17 mouse cellular contexts compared by ENCODE assay signal in the genomic region with DNA sequence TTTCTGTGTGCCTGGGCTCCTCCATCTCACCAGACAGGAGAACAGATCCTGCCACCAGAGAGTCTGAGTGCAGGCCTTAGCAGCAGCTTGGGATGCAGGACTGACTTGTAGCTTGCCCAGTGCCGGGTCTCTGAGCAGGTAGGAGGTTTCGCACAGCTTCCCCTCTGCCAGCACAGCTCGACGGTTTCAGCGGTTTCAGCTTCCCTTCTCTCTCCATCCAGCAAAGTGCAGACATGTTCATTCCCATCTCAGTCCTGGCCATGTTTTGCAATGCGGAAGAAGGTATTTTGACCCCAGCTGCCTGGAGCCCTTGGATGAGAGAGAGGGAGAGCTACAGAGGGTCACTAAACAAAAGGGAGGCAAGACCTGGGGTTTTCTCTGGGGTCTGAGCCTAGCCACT. TPM values are rescaled to one million over a fixed set of nuclear protein-coding genes. Genes with fewer than 3 reads are reported as not detected.
DNase-seq lines count a peak whose midpoint lies in the region; ATAC-seq and TF ChIP-seq lines count a peak whose summit lies in the region.
"Had no signal": no experiment of that assay in that cellular context is flagged by ENCODE, and none has a peak within 500 bp of the region (broad histone marks: within the 10 kb centered on the region; RNA-seq: fewer than 3 reads in every experiment).

No protein-coding gene starts in this region.

- no peaks in the 10 kb centered on the region for H3K27me3 ChIP-seq in heart, embryonic 10.5 days (ENCODE audit: insufficient read depth, poor library complexity, severe bottlenecking)
- H3K27me3 ChIP-seq in midbrain, embryonic 10.5 days (ENCODE audit: low read depth, poor library complexity, severe bottlenecking): no peaks in the 10 kb centered on the region
- no peaks in the 10 kb centered on the region for H3K27me3 ChIP-seq in midbrain, embryonic 14.5 days (ENCODE audit: control insufficient read depth, insufficient read depth, low read length)
- H3K27me3 ChIP-seq in intestine, postnatal 0 days (replicated peaks; ENCODE audit: control insufficient read depth, insufficient read depth, low read length): no peaks in the 10 kb centered on the region
- H3K27me3 ChIP-seq in stomach, postnatal 0 days (ENCODE audit: control insufficient read depth, insufficient read depth, low read length): no peaks in the 10 kb centered on the region
- H3K27me3 ChIP-seq: embryonic facial prominence, embryonic 15.5 days; forebrain, embryonic 13.5 days; liver, embryonic 15.5 days; midbrain, embryonic 12.5 days had no signal

- no peaks in the 10 kb centered on the region for H3K36me3 ChIP-seq in heart, embryonic 10.5 days
- no peaks in the 10 kb centered on the region for H3K36me3 ChIP-seq in midbrain, embryonic 10.5 days
- H3K36me3 ChIP-seq in midbrain, embryonic 14.5 days (ENCODE audit: control insufficient read depth, insufficient read depth, low read length): no peaks in the 10 kb centered on the region
- H3K36me3 ChIP-seq in intestine, postnatal 0 days (ENCODE audit: control insufficient read depth, insufficient read depth): peaks cover 16% of the 10 kb centered on the region
- H3K36me3 ChIP-seq in stomach, postnatal 0 days (ENCODE audit: control insufficient read depth, insufficient read depth, low read length): 0 out of 2 replicates have a peak, but pooled peaks cover 3% of the 10 kb centered on the region
- H3K36me3 ChIP-seq: embryonic facial prominence, embryonic 15.5 days; midbrain, embryonic 12.5 days had no signal

- H3K4me1 ChIP-seq in heart, embryonic 10.5 days: peaks cover 12% of the 10 kb centered on the region
- peaks cover 9% of the 10 kb centered on the region for H3K4me1 ChIP-seq in midbrain, embryonic 10.5 days
- no peaks in the 10 kb centered on the region for H3K4me1 ChIP-seq in midbrain, embryonic 14.5 days (ENCODE audit: control insufficient read depth, insufficient read depth, low read length)
- no peaks in the 10 kb centered on the region for H3K4me1 ChIP-seq in intestine, postnatal 0 days (replicated peaks; ENCODE audit: control insufficient read depth, insufficient read depth, low read length)
- H3K4me1 ChIP-seq in stomach, postnatal 0 days (replicated peaks; ENCODE audit: control insufficient read depth, insufficient read depth): no peaks in the 10 kb centered on the region
- H3K4me1 ChIP-seq: forebrain, embryonic 13.5 days; midbrain, embryonic 12.5 days had no signal

- H3K4me2 ChIP-seq in midbrain, embryonic 14.5 days (ENCODE audit: low read length): no peak overlapping the region
- no peak overlapping the region for H3K4me2 ChIP-seq in intestine, postnatal 0 days (replicated peaks; ENCODE audit: low read depth)
- no peak overlapping the region for H3K4me2 ChIP-seq in stomach, postnatal 0 days (replicated peaks; ENCODE audit: low read depth)
- H3K4me2 ChIP-seq: embryonic facial prominence, embryonic 15.5 days; forebrain, embryonic 13.5 days; liver, embryonic 15.5 days; midbrain, embryonic 12.5 days had no signal

- ATAC-seq in midbrain, embryonic 14.5 days (ENCODE audit: low FRiP score, low TSS enrichment): no peak
- no peak for ATAC-seq in intestine, postnatal 0 days
- no peak for ATAC-seq in stomach, postnatal 0 days (ENCODE audit: low FRiP score, low TSS enrichment)
- ATAC-seq: forebrain, embryonic 13.5 days had no signal

- no peak for TF ChIP-seq EP300 in stomach, postnatal 0 days (optimal IDR thresholded peaks at IDR 0.05)

- peak overlapping the region; percentile 37; the same call in 1 of the 2 replicates for H3K27ac ChIP-seq in heart, embryonic 10.5 days
- H3K27ac ChIP-seq in midbrain, embryonic 10.5 days (replicated peaks): peak overlapping the region; percentile 38
- H3K27ac ChIP-seq in midbrain, embryonic 14.5 days (replicated peaks; ENCODE audit: low read depth, low read length): no peak overlapping the region
- H3K27ac ChIP-seq in intestine, postnatal 0 days (ENCODE audit: low read depth, low read length): peak overlapping the region; percentile 15; the same call in 1 of the 2 replicates
- peak overlapping the region; percentile 59; the same call in 1 of the 2 replicates for H3K27ac ChIP-seq in stomach, postnatal 0 days (replicated peaks)
- H3K27ac ChIP-seq: embryonic facial prominence, embryonic 15.5 days; forebrain, embryonic 13.5 days; heart, adult 2 months; liver, embryonic 15.5 days; midbrain, embryonic 12.5 days had no signal

- DNase-seq in heart, embryonic 10.5 days (ENCODE audit: low spot score): no peak
- DNase-seq in heart, adult 18-20 months: no peak
- no peak for DNase-seq in midbrain, embryonic 10.5 days (ENCODE audit: low spot score)
- DNase-seq in midbrain, embryonic 14.5 days: no peak
- DNase-seq in stomach, postnatal 0 days (ENCODE audit: low spot score): no peak
- no peak for DNase-seq in B cell, adult 2 months
- no peak for DNase-seq in cerebellum, postnatal 25 days
- DNase-seq: cerebellum, adult 2 months; heart, adult 2 months; kidney, adult 2 months; kidney, postnatal 36 days; layer of hippocampus, postnatal 36 days had no signal

- no peak overlapping the region for H3K4me3 ChIP-seq in heart, embryonic 10.5 days
- H3K4me3 ChIP-seq in midbrain, embryonic 10.5 days: no peak overlapping the region
- H3K4me3 ChIP-seq in midbrain, embryonic 14.5 days (replicated peaks; ENCODE audit: low read depth, low read length): no peak overlapping the region
- no peak overlapping the region for H3K4me3 ChIP-seq in intestine, postnatal 0 days (ENCODE audit: low read depth, low read length)
- no peak overlapping the region for H3K4me3 ChIP-seq in stomach, postnatal 0 days (ENCODE audit: low read depth, low read length)
- H3K4me3 ChIP-seq: embryonic facial prominence, embryonic 15.5 days; forebrain, embryonic 13.5 days; heart, adult 2 months; liver, embryonic 15.5 days; midbrain, embryonic 12.5 days had no signal

- H3K9ac ChIP-seq in midbrain, embryonic 14.5 days (replicated peaks; ENCODE audit: low read length): no peak overlapping the region
- no peak overlapping the region for H3K9ac ChIP-seq in intestine, postnatal 0 days (ENCODE audit: low read depth, low read length)
- H3K9ac ChIP-seq in stomach, postnatal 0 days (ENCODE audit: low read length): no peak overlapping the region
- H3K9ac ChIP-seq: embryonic facial prominence, embryonic 15.5 days; forebrain, embryonic 13.5 days; liver, embryonic 15.5 days; midbrain, embryonic 12.5 days had no signal

- no peak for TF ChIP-seq CTCF in intestine, postnatal 0 days (IDR thresholded peaks at IDR 0.05; ENCODE audit: low read depth)
- TF ChIP-seq CTCF in stomach, postnatal 0 days (IDR thresholded peaks at IDR 0.05; ENCODE audit: low read depth): no peak

- 64% methylated on average over 6 of the region's 6 CpGs for WGBS in heart, embryonic 10.5 days
- 61% methylated on average over 6 of the region's 6 CpGs for WGBS in midbrain, embryonic 10.5 days
- 72% methylated on average over 6 of the region's 6 CpGs for WGBS in midbrain, embryonic 14.5 days
- WGBS in intestine, postnatal 0 days: 69% methylated on average over 6 of the region's 6 CpGs
- WGBS in stomach, postnatal 0 days: 52% methylated on average over 6 of the region's 6 CpGs

- no peaks in the 10 kb centered on the region for H3K9me3 ChIP-seq in heart, embryonic 10.5 days
- H3K9me3 ChIP-seq in midbrain, embryonic 10.5 days (replicated peaks): no peaks in the 10 kb centered on the region
- H3K9me3 ChIP-seq in midbrain, embryonic 14.5 days (ENCODE audit: control insufficient read depth, low read length): no peaks in the 10 kb centered on the region
- no peaks in the 10 kb centered on the region for H3K9me3 ChIP-seq in intestine, postnatal 0 days (ENCODE audit: control insufficient read depth)
- H3K9me3 ChIP-seq in stomach, postnatal 0 days (ENCODE audit: control insufficient read depth, low read length): no peaks in the 10 kb centered on the region
- H3K9me3 ChIP-seq: embryonic facial prominence, embryonic 15.5 days; forebrain, embryonic 13.5 days; liver, embryonic 15.5 days; midbrain, embryonic 12.5 days had no signal

RNA-seq across cellular contexts. Expression of a gene that starts 30.1 kb away (rescaled TPM):
- polyA plus RNA-seq in heart, embryonic 10.5 days (2016; fragmentation: Nextera tagmentation; extraction: Ambion mirVana): 2.6 and 2.9 TPM in 2 replicates
- 1 to 10 TPM; 2.4 to 5.9 TPM for total RNA-seq in heart, adult 18-20 months (2021)
- 1.9 and 2.7 TPM in 2 replicates for polyA plus RNA-seq in midbrain, embryonic 10.5 days (2016; fragmentation: Nextera tagmentation; extraction: Ambion mirVana)
- 1.3 and 2.6 TPM in 2 replicates for polyA plus RNA-seq in midbrain, embryonic 14.5 days (2014; fragmentation: Nextera tagmentation; extraction: Ambion mirVana)
- polyA plus RNA-seq in intestine, postnatal 0 days (2015; fragmentation: Nextera tagmentation; extraction: Ambion mirVana): 13.8 and 15.1 TPM in 2 replicates
- 15.1 and 18.4 TPM in 2 replicates for polyA plus RNA-seq in stomach, postnatal 0 days (2015; fragmentation: Nextera tagmentation; extraction: Ambion mirVana)
